Mouse (Mus musculus): Measurements from ENCODE around the gene Rasgrp4. TPM values are rescaled to one million over a fixed set of nuclear protein-coding genes. Genes with fewer than 3 reads are reported as not detected.

Rasgrp4 gene
- total RNA-seq (2021) = 1 to 10 TPM; 1.2 to 1.4 TPM
- long read RNA-seq, experiment 1 = 0 reads
- long read RNA-seq, experiment 2, full-length matches to known transcripts = 1 of 1 reads
- long read RNA-seq, experiment 2, partial matches to known transcripts = 0 of 1 reads
- long read RNA-seq, experiment 2, other reads (novel, unspliced or antisense) = 0 of 1 reads

- no peak for DNase-seq (ENCODE audit: extremely low spot score in 1 of 2, low spot score in 2 of 2)
- intact Hi-C loops (cut with DNase I) = no loop called here
- TF ChIP-seq CTCF (IDR thresholded peaks at IDR 0.05) = no peak
- Histone ChIP-seq H3K4me3 (peak within 1 kb of the TSS; percentile 16; the same call in 1 of the 2 replicates), H3K27ac (no peak within 1 kb of the TSS)
Observed at GRCm38 (mm10) chr7:29134693-29135386, at the start of gene Rasgrp4. Gene Rasgrp4 (plus strand): TSS chr7:29134851.

GRCm38 (mm10) chr7:29085981-29086380, 48.7 kb upstream of the Rasgrp4 start:
- TF ChIP-seq CTCF (IDR thresholded peaks at IDR 0.05) = no peak
- Histone ChIP-seq H3K4me3 (no peak overlapping the region), H3K27ac (no peak overlapping the region)
- no peak for DNase-seq (ENCODE audit: extremely low spot score in 1 of 2, low spot score in 2 of 2)
- intact Hi-C loops (cut with DNase I) = no loop called here

GRCm38 (mm10) chr7:29086902-29087301, 47.7 kb upstream of the Rasgrp4 start:
- peak; percentile 18 for TF ChIP-seq CTCF (IDR thresholded peaks at IDR 0.05)
- intact Hi-C loops (cut with DNase I) = no loop called here
- Histone ChIP-seq H3K27ac (no peak overlapping the region), H3K4me3 (no peak overlapping the region)
- no peak for DNase-seq (ENCODE audit: extremely low spot score in 1 of 2, low spot score in 2 of 2)

- TF ChIP-seq CTCF (IDR thresholded peaks at IDR 0.05) = no peak
- peak; percentile 61 to 68 for DNase-seq (ENCODE audit: extremely low spot score in 1 of 2, low spot score in 2 of 2)
- H3K27ac ChIP-seq = peak overlapping the region; percentile 78
- intact Hi-C loops (cut with DNase I) = no loop called here
- no peak overlapping the region for H3K4me3 ChIP-seq
Observed at GRCm38 (mm10) chr7:29088817-29089216, 45.8 kb upstream of the Rasgrp4 start.

- no peak for DNase-seq (ENCODE audit: extremely low spot score in 1 of 2, low spot score in 2 of 2)
- no peak overlapping the region for H3K27ac ChIP-seq
- intact Hi-C loops (cut with DNase I) = no loop called here
- no peak overlapping the region for H3K4me3 ChIP-seq
- TF ChIP-seq CTCF (IDR thresholded peaks at IDR 0.05) = no peak
Observed at GRCm38 (mm10) chr7:29097131-29097530, 37.5 kb upstream of the Rasgrp4 start.

- no peak for DNase-seq (ENCODE audit: extremely low spot score in 1 of 2, low spot score in 2 of 2)
- TF ChIP-seq CTCF (IDR thresholded peaks at IDR 0.05) = no peak
- intact Hi-C loops (cut with DNase I) = no loop called here
- Histone ChIP-seq H3K4me3 (no peak overlapping the region), H3K27ac (no peak overlapping the region)
Observed at GRCm38 (mm10) chr7:29101286-29102017, 33.2 kb upstream of the Rasgrp4 start.

GRCm38 (mm10) chr7:29108992-29109955, 25.4 kb upstream of the Rasgrp4 start:
- no peak for TF ChIP-seq CTCF (IDR thresholded peaks at IDR 0.05)
- intact Hi-C loops (cut with DNase I) = no loop called here
- peak; percentile 33 to 46 for DNase-seq (ENCODE audit: extremely low spot score in 1 of 2, low spot score in 2 of 2)
- peak overlapping the region; percentile 28 for H3K4me3 ChIP-seq
- H3K27ac ChIP-seq = no peak overlapping the region

- no peak overlapping the region for H3K4me3 ChIP-seq
- TF ChIP-seq CTCF (IDR thresholded peaks at IDR 0.05) = no peak
- H3K27ac ChIP-seq = no peak overlapping the region
- DNase-seq (ENCODE audit: extremely low spot score in 1 of 2, low spot score in 2 of 2) = no peak
- intact Hi-C loops (cut with DNase I) = no loop called here
Observed at GRCm38 (mm10) chr7:29118142-29118851, 16.4 kb upstream of the Rasgrp4 start.

- DNase-seq (ENCODE audit: extremely low spot score in 1 of 2, low spot score in 2 of 2) = no peak
- no peak overlapping the region for H3K4me3 ChIP-seq
- TF ChIP-seq CTCF (IDR thresholded peaks at IDR 0.05) = no peak
- no peak overlapping the region for H3K27ac ChIP-seq
- intact Hi-C loops (cut with DNase I) = no loop called here
Observed at GRCm38 (mm10) chr7:29119526-29119925, 15.1 kb upstream of the Rasgrp4 start.

- intact Hi-C loops (cut with DNase I) = no loop called here
- Histone ChIP-seq H3K27ac (no peak overlapping the region), H3K4me3 (no peak overlapping the region)
- TF ChIP-seq CTCF (IDR thresholded peaks at IDR 0.05) = no peak
- DNase-seq (ENCODE audit: extremely low spot score in 1 of 2, low spot score in 2 of 2) = no peak
Observed at GRCm38 (mm10) chr7:29122821-29123220, 11.8 kb upstream of the Rasgrp4 start.

Measured in left cerebral cortex, adult 2 months (tissue).